Mouse (Mus musculus) stomach, embryonic 16.5 days (tissue): ENCODE results near the gene Ube2e1. TPM values are rescaled to one million over a fixed set of nuclear protein-coding genes. Genes with fewer than 3 reads are reported as not detected.
A peak's percentile ranks its signal among the peaks of the same experiment; 100 is the strongest.

Experiments used
- ATAC-seq: fragments of 200-750 bp; cut with Nextera tagmentation; 2 replicates; pipeline ENCODE4 v1.8.0; 2017; ENCODE audit warnings: moderate number of reproducible peaks, moderate TSS enrichment; ENCODE audit not compliant: insufficient read depth, low FRiP score
- H3K27ac ChIP-seq: fragments of 300-500 bp; sonication (generic); 2 replicates; pipeline ENCODE4 v1.5.1; 2014; ENCODE audit warnings: low read length
- H3K27me3 ChIP-seq: fragments of 300-500 bp; sonication (generic); 2 replicates; pipeline ENCODE4 v1.6.1; 2014; ENCODE audit warnings: low read length, control low read depth, mixed read lengths; ENCODE audit not compliant: control insufficient read depth, insufficient read depth
- H3K36me3 ChIP-seq: fragments of 300-500 bp; sonication (generic); 2 replicates; pipeline ENCODE4 v1.6.1; 2014; ENCODE audit warnings: low read length; ENCODE audit not compliant: control insufficient read depth, insufficient read depth
- H3K4me1 ChIP-seq: fragments of 300-500 bp; sonication (generic); 2 replicates; pipeline ENCODE4 v1.6.1; 2014; ENCODE audit warnings: low read length, control low read depth, mixed read lengths; ENCODE audit not compliant: control insufficient read depth, insufficient read depth
- H3K4me2 ChIP-seq: fragments of 300-500 bp; sonication (generic); 2 replicates; pipeline ENCODE4 v1.6.1; 2014; ENCODE audit warnings: low read depth, low read length, mixed read lengths
- H3K4me3 ChIP-seq: fragments of 300-500 bp; sonication (generic); replicated peaks from 2 replicates; pipeline ENCODE4 v1.5.1; 2014; ENCODE audit warnings: mild to moderate bottlenecking, low read length
- H3K9ac ChIP-seq: fragments of 300-500 bp; sonication (generic); 2 replicates; pipeline ENCODE4 v1.6.1; 2014; ENCODE audit warnings: low read length
- H3K9me3 ChIP-seq: fragments of 300-500 bp; sonication (generic); replicated peaks from 2 replicates; pipeline ENCODE4 v1.6.1; 2016; ENCODE audit warnings: low read length, control low read depth; ENCODE audit not compliant: control insufficient read depth
- WGBS: fragments of 180-500 bp; shearing (Covaris S2); extraction: QIAGEN DNeasy Blood & Tissue Kit; methylation state at CpG from one replicate; pipeline ENCODE4 v1.1.7; 2014; 5-methylcytosine and 5-hydroxymethylcytosine counted together
- polyA plus RNA-seq: library from polyadenylated mRNA; unstranded; fragments of >200 nt; fragmentation: Nextera tagmentation; extraction: Ambion mirVana; gene quantifications from 2 replicates; pipeline ENCODE4 v1.2.1, GENCODE M21; 2015

The Ube2e1 gene
- polyA plus RNA-seq, 1 experiment from 2014 or later: 132 TPM

GRCm38 (mm10) chr14:18356442-18356841 is 24.8 kb upstream of the Ube2e1 start:
- Histone ChIP-seq H3K9ac (no peak overlapping the region), H3K36me3 (no peaks in the 10 kb centered on the region), H3K4me3 (no peak overlapping the region), H3K27ac (no peak overlapping the region), H3K4me2 (no peak overlapping the region), H3K9me3 (no peaks in the 10 kb centered on the region), H3K4me1 (no peaks in the 10 kb centered on the region), H3K27me3 (no peaks in the 10 kb centered on the region)
- ATAC-seq: no peak
- 55% methylated on average over 2 of the region's 2 CpGs for WGBS

- Histone ChIP-seq H3K27ac (no peak overlapping the region), H3K9ac (no peak overlapping the region), H3K27me3 (no peaks in the 10 kb centered on the region), H3K36me3 (no peaks in the 10 kb centered on the region), H3K9me3 (no peaks in the 10 kb centered on the region), H3K4me2 (no peak overlapping the region), H3K4me1 (no peaks in the 10 kb centered on the region), H3K4me3 (no peak overlapping the region)
- WGBS: 65% methylated on average over 6 of the region's 6 CpGs
- ATAC-seq: no peak
Observed at GRCm38 (mm10) chr14:18355514-18356190, 24.0 kb upstream of the Ube2e1 start.

GRCm38 (mm10) chr14:18353525-18353924 is 21.9 kb upstream of the Ube2e1 start:
- 58% methylated on average over 3 of the region's 3 CpGs for WGBS
- ATAC-seq: no peak
- Histone ChIP-seq H3K36me3 (no peaks in the 10 kb centered on the region), H3K4me3 (no peak overlapping the region), H3K9me3 (no peaks in the 10 kb centered on the region), H3K27ac (peak overlapping the region; percentile 59), H3K27me3 (no peaks in the 10 kb centered on the region), H3K9ac (no peak overlapping the region), H3K4me1 (no peaks in the 10 kb centered on the region), H3K4me2 (no peak overlapping the region)

- H3K27me3 ChIP-seq: no peaks in the 10 kb centered on the region
- no peak for ATAC-seq
- H3K4me2 ChIP-seq: no peak overlapping the region
- WGBS: 66% methylated on average over 3 of the region's 3 CpGs
- H3K4me3 ChIP-seq: no peak overlapping the region
- H3K4me1 ChIP-seq: no peaks in the 10 kb centered on the region
- H3K9ac ChIP-seq: no peak overlapping the region
- H3K27ac ChIP-seq: no peak overlapping the region
- no peaks in the 10 kb centered on the region for H3K36me3 ChIP-seq
- H3K9me3 ChIP-seq: no peaks in the 10 kb centered on the region
Observed at GRCm38 (mm10) chr14:18352934-18353333, 21.3 kb upstream of the Ube2e1 start.

DNA sequence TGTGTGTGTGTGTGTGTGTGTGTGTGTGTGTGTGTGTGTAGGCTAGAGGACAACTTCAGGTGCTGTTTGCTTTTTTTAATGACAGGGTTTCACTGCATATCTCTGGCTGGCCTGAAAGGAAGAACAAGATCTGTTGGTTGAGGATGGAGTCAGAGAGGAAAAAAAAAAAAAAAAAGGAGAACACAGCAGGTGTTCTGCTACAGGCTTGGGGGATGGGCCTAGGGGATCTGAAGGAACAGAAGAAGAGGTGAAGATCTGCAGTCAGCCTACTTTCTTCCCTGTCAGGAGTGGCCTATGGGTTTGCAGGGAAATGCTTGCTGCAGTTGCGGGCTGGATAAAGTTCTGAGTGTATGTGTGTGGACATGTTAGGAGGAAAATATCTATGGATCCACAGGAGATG is 19.0 kb upstream of the Ube2e1 start:
- Histone ChIP-seq H3K4me3 (no peak overlapping the region), H3K9ac (no peak overlapping the region), H3K36me3 (no peaks in the 10 kb centered on the region), H3K27ac (no peak overlapping the region), H3K4me2 (no peak overlapping the region), H3K9me3 (no peaks in the 10 kb centered on the region), H3K4me1 (no peaks in the 10 kb centered on the region), H3K27me3 (no peaks in the 10 kb centered on the region)
- ATAC-seq: no peak
- 81% methylated on average over 1 of the region's 1 CpGs for WGBS

GRCm38 (mm10) chr14:18349871-18350270 is 18.2 kb upstream of the Ube2e1 start:
- Histone ChIP-seq H3K27ac (no peak overlapping the region), H3K4me3 (no peak overlapping the region), H3K4me2 (no peak overlapping the region), H3K9me3 (no peaks in the 10 kb centered on the region), H3K27me3 (no peaks in the 10 kb centered on the region), H3K4me1 (no peaks in the 10 kb centered on the region), H3K9ac (no peak overlapping the region), H3K36me3 (no peaks in the 10 kb centered on the region)
- ATAC-seq: no peak
- WGBS: 58% methylated on average over 5 of the region's 5 CpGs

- no peak overlapping the region for H3K4me2 ChIP-seq
- 63% methylated on average over 4 of the region's 4 CpGs for WGBS
- H3K4me1 ChIP-seq: no peaks in the 10 kb centered on the region
- H3K36me3 ChIP-seq: no peaks in the 10 kb centered on the region
- no peaks in the 10 kb centered on the region for H3K27me3 ChIP-seq
- H3K4me3 ChIP-seq: no peak overlapping the region
- no peak overlapping the region for H3K9ac ChIP-seq
- no peaks in the 10 kb centered on the region for H3K9me3 ChIP-seq
- no peak overlapping the region for H3K27ac ChIP-seq
- no peak for ATAC-seq
Observed at GRCm38 (mm10) chr14:18343589-18343988, 11.9 kb upstream of the Ube2e1 start.

- no peaks in the 10 kb centered on the region for H3K27me3 ChIP-seq
- H3K4me3 ChIP-seq: no peak overlapping the region
- no peak for ATAC-seq
- no peaks in the 10 kb centered on the region for H3K9me3 ChIP-seq
- 63% methylated on average over 2 of the region's 2 CpGs for WGBS
- H3K36me3 ChIP-seq: no peaks in the 10 kb centered on the region
- no peak overlapping the region for H3K27ac ChIP-seq
- no peaks in the 10 kb centered on the region for H3K4me1 ChIP-seq
- H3K9ac ChIP-seq: no peak overlapping the region
- no peak overlapping the region for H3K4me2 ChIP-seq
Observed at GRCm38 (mm10) chr14:18342749-18343148, 11.1 kb upstream of the Ube2e1 start.

GRCm38 (mm10) chr14:18341088-18341487 is 9.4 kb upstream of the Ube2e1 start:
- no peak for ATAC-seq

More at GRCm38 (mm10) chr14:18341088-18341487, 9.4 kb upstream of the Ube2e1 start:
- Histone ChIP-seq H3K9ac (no peak overlapping the region), H3K4me3 (no peak overlapping the region), H3K4me1 (no peaks in the 10 kb centered on the region), H3K27ac (no peak overlapping the region), H3K27me3 (no peaks in the 10 kb centered on the region), H3K4me2 (no peak overlapping the region), H3K9me3 (no peaks in the 10 kb centered on the region), H3K36me3 (no peaks in the 10 kb centered on the region)
- WGBS: 84% methylated on average over 3 of the region's 3 CpGs
